Mouse (Mus musculus): ENCODE data around the gene Etfdh.

DNA sequence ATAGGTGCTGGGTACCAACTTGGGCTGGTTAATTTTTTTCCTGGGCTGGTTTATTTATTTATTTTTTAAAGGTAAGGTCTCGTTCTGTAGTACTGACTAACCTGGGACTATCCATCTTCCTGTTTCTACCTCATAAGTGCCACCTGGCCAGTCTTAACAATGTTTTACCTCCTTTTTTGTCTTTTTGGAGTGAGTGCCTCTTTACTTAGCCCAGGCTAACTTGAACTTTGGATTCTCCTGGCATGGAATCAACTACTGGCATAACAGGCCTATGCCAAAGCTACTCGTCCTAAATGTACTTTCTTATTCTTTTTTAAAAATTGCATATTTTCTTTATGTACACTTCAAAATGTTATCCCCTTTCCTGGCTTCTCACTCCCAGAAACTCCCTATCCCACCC, 39.6 kb downstream of the Etfdh start:
- no peak for TF ChIP-seq CTCF (IDR thresholded peaks at IDR 0.05; ENCODE audit: low read depth, low read length)
- TF ChIP-seq EP300 (IDR thresholded peaks at IDR 0.05; ENCODE audit: insufficient read depth, low read depth, low read length) = no peak

All from ES-Bruce4 (cell line).